Mouse (Mus musculus) intestine, postnatal 0 days (tissue): ENCODE results near the gene Rgl1. TPM values are rescaled to one million over a fixed set of nuclear protein-coding genes. Genes with fewer than 3 reads are reported as not detected.

Experiments used
- ATAC-seq: fragments of 200-750 bp; cut with Nextera tagmentation; 2 replicates; pipeline ENCODE4 v1.8.0; 2017; ENCODE audit warnings: mild to moderate bottlenecking, moderate TSS enrichment, moderate library complexity
- H3K27ac ChIP-seq: fragments of 300-500 bp; sonication (generic); 2 replicates; pipeline ENCODE4 v1.5.1; 2014; ENCODE audit warnings: mild to moderate bottlenecking, low read depth, low read length, moderate library complexity
- H3K27me3 ChIP-seq: fragments of 300-500 bp; sonication (generic); replicated peaks from 2 replicates; pipeline ENCODE4 v1.6.1; 2014; ENCODE audit warnings: low read length, mixed read lengths; ENCODE audit not compliant: control insufficient read depth, insufficient read depth
- H3K36me3 ChIP-seq: fragments of 300-500 bp; sonication (generic); 2 replicates; pipeline ENCODE4 v1.6.1; 2014; ENCODE audit warnings: mild to moderate bottlenecking, moderate library complexity; ENCODE audit not compliant: control insufficient read depth, insufficient read depth
- H3K4me1 ChIP-seq: fragments of 300-500 bp; sonication (generic); replicated peaks from 2 replicates; pipeline ENCODE4 v1.6.1; 2014; ENCODE audit warnings: antibody characterized with exemption, low read length, mixed read lengths; ENCODE audit not compliant: control insufficient read depth, insufficient read depth
- H3K4me2 ChIP-seq: fragments of 300-500 bp; sonication (generic); replicated peaks from 2 replicates; pipeline ENCODE4 v1.6.1; 2014; ENCODE audit warnings: low read depth, mild to moderate bottlenecking, moderate library complexity
- H3K4me3 ChIP-seq: fragments of 300-500 bp; sonication (generic); 2 replicates; pipeline ENCODE4 v1.5.1; 2014; ENCODE audit warnings: low read depth, low read length
- H3K9ac ChIP-seq: fragments of 300-500 bp; sonication (generic); 2 replicates; pipeline ENCODE4 v1.6.1; 2014; ENCODE audit warnings: mild to moderate bottlenecking, low read depth, low read length
- H3K9me3 ChIP-seq: fragments of 300-500 bp; sonication (generic); 2 replicates; pipeline ENCODE4 v1.6.1; 2016; ENCODE audit warnings: mixed run types; ENCODE audit not compliant: control insufficient read depth
- CTCF ChIP-seq: sonication (generic); IDR thresholded peaks from 2 replicates; pipeline ENCODE4 v1.5.1; 2016; ENCODE audit warnings: low read depth, mild to moderate bottlenecking, control low read depth, antibody characterized with exemption, moderate library complexity
- WGBS: fragments of 180-500 bp; shearing (Covaris S2); extraction: QIAGEN DNeasy Blood & Tissue Kit; methylation state at CpG from one replicate; pipeline ENCODE4 v1.1.7; 2014; 5-methylcytosine and 5-hydroxymethylcytosine counted together
- polyA plus RNA-seq: library from polyadenylated mRNA; unstranded; fragments of >200 nt; fragmentation: Nextera tagmentation; extraction: Ambion mirVana; gene quantifications from 2 replicates; pipeline ENCODE4 v1.2.1, GENCODE M21; 2015

Rgl1 gene
- polyA plus RNA-seq, 1 experiment from 2014 or later, result 39.4 TPM

GRCm38 (mm10) chr1:152589331-152589935 is 176.7 kb downstream of the Rgl1 start:
- Histone ChIP-seq H3K27me3 (no peaks in the 10 kb centered on the region), H3K9me3 (no peaks in the 10 kb centered on the region), H3K4me3 (no peak overlapping the region), H3K4me1 (peaks cover 4% of the 10 kb centered on the region; the same call in 1 of the 2 replicates), H3K4me2 (peak overlapping the region; percentile 14; the same call in 1 of the 2 replicates), H3K27ac (no peak overlapping the region), H3K9ac (no peak overlapping the region), H3K36me3 (peaks cover 12% of the 10 kb centered on the region; the same call in 1 of the 2 replicates)
- WGBS, result 20% methylated on average over 9 of the region's 9 CpGs
- TF ChIP-seq CTCF, result no peak
- ATAC-seq, result no peak

GRCm38 (mm10) chr1:152587431-152587830 is 178.7 kb downstream of the Rgl1 start:
- WGBS, result 80% methylated on average over 3 of the region's 3 CpGs

GRCm38 (mm10) chr1:152585385-152585984 is 180.7 kb downstream of the Rgl1 start:
- no peaks in the 10 kb centered on the region for H3K9me3 ChIP-seq
- 0 out of 2 replicates have a peak overlapping the region, but pooled peaks have one; percentile 5 for H3K27ac ChIP-seq
- TF ChIP-seq CTCF, result no peak
- no peaks in the 10 kb centered on the region for H3K27me3 ChIP-seq
- H3K36me3 ChIP-seq, result peaks cover 8% of the 10 kb centered on the region; the same call in 1 of the 2 replicates
- H3K4me1 ChIP-seq, result no peaks in the 10 kb centered on the region; the same call in 1 of the 2 replicates
- ATAC-seq, result no peak
- H3K4me2 ChIP-seq, result no peak overlapping the region
- no peak overlapping the region for H3K4me3 ChIP-seq
- 61% methylated on average over 7 of the region's 7 CpGs for WGBS
- no peak overlapping the region for H3K9ac ChIP-seq

More at GRCm38 (mm10) chr1:152587431-152587830, 178.7 kb downstream of the Rgl1 start:
- Histone ChIP-seq H3K27me3 (no peaks in the 10 kb centered on the region), H3K36me3 (peaks cover 8% of the 10 kb centered on the region; the same call in 1 of the 2 replicates), H3K9ac (no peak overlapping the region), H3K9me3 (no peaks in the 10 kb centered on the region), H3K4me3 (no peak overlapping the region), H3K27ac (no peak overlapping the region), H3K4me1 (no peaks in the 10 kb centered on the region; the same call in 1 of the 2 replicates), H3K4me2 (no peak overlapping the region)
- TF ChIP-seq CTCF, result no peak
- ATAC-seq, result no peak

- no peak for TF ChIP-seq CTCF
- ATAC-seq, result no peak
- H3K36me3 ChIP-seq, result peaks cover 8% of the 10 kb centered on the region; the same call in 1 of the 2 replicates
- H3K27ac ChIP-seq, result no peak overlapping the region
- no peaks in the 10 kb centered on the region for H3K9me3 ChIP-seq
- WGBS, result 61% methylated on average over 8 of the region's 8 CpGs
- H3K9ac ChIP-seq, result no peak overlapping the region
- H3K4me1 ChIP-seq, result no peaks in the 10 kb centered on the region; the same call in 1 of the 2 replicates
- no peaks in the 10 kb centered on the region for H3K27me3 ChIP-seq
- H3K4me3 ChIP-seq, result no peak overlapping the region
- H3K4me2 ChIP-seq, result no peak overlapping the region
Measured at GRCm38 (mm10) chr1:152584933-152585332, 181.2 kb downstream of the Rgl1 start.

- ATAC-seq, result peak; percentile 54
- Histone ChIP-seq H3K4me3 (no peak overlapping the region), H3K27ac (peak overlapping the region; percentile 70; the same call in 1 of the 2 replicates), H3K4me1 (no peaks in the 10 kb centered on the region; the same call in 1 of the 2 replicates), H3K36me3 (peaks cover 7% of the 10 kb centered on the region; the same call in 1 of the 2 replicates), H3K9me3 (no peaks in the 10 kb centered on the region), H3K9ac (no peak overlapping the region), H3K4me2 (no peak overlapping the region), H3K27me3 (no peaks in the 10 kb centered on the region)
- no peak for TF ChIP-seq CTCF
- WGBS, result 52% methylated on average over 13 of the region's 13 CpGs
Measured at GRCm38 (mm10) chr1:152581127-152581905, 184.8 kb downstream of the Rgl1 start.

- H3K9ac ChIP-seq, result no peak overlapping the region
- H3K36me3 ChIP-seq, result peaks cover 5% of the 10 kb centered on the region; the same call in 1 of the 2 replicates
- H3K9me3 ChIP-seq, result no peaks in the 10 kb centered on the region
- H3K27me3 ChIP-seq, result no peaks in the 10 kb centered on the region
- no peak for ATAC-seq
- H3K27ac ChIP-seq, result no peak overlapping the region
- H3K4me3 ChIP-seq, result no peak overlapping the region
- TF ChIP-seq CTCF, result no peak
- H3K4me2 ChIP-seq, result no peak overlapping the region
- WGBS, result 68% methylated on average over 5 of the region's 5 CpGs
- H3K4me1 ChIP-seq, result peaks cover 7% of the 10 kb centered on the region
Measured at GRCm38 (mm10) chr1:152578944-152579343, 187.2 kb downstream of the Rgl1 start.
